Mouse (Mus musculus) hindbrain, embryonic 15.5 days (tissue): ENCODE measurements around the gene Gm6268. TPM values are rescaled to one million over a fixed set of nuclear protein-coding genes. Genes with fewer than 3 reads are reported as not detected.

Experiments
- ATAC-seq: fragments of 200-750 bp; cut with Nextera tagmentation; 2 replicates; pipeline ENCODE4 v1.8.0; 2017; ENCODE audit warnings: low read depth, moderate number of reproducible peaks, moderate TSS enrichment; ENCODE audit not compliant: low FRiP score
- H3K27ac ChIP-seq: fragments of 300-500 bp; sonication (generic); replicated peaks from 2 replicates; pipeline ENCODE4 v1.5.1; 2015; ENCODE audit warnings: mild to moderate bottlenecking, inconsistent platforms
- H3K27me3 ChIP-seq: fragments of 300-500 bp; sonication (generic); 2 replicates; pipeline ENCODE4 v1.6.1; 2015; ENCODE audit warnings: control low read depth, inconsistent platforms
- H3K36me3 ChIP-seq: fragments of 300-500 bp; sonication (generic); 2 replicates; pipeline ENCODE4 v1.6.1; 2015; ENCODE audit warnings: control low read depth, inconsistent platforms
- H3K4me1 ChIP-seq: fragments of 300-500 bp; sonication (generic); replicated peaks from 2 replicates; pipeline ENCODE4 v1.6.1; 2015; ENCODE audit warnings: control low read depth, inconsistent platforms
- H3K4me2 ChIP-seq: fragments of 300-500 bp; sonication (generic); 2 replicates; pipeline ENCODE4 v1.6.1; 2015; ENCODE audit warnings: moderate library complexity, mild to moderate bottlenecking, inconsistent platforms
- H3K4me3 ChIP-seq: fragments of 300-500 bp; sonication (generic); 2 replicates; pipeline ENCODE4 v1.5.1; 2015; ENCODE audit warnings: mild to moderate bottlenecking, inconsistent platforms
- H3K9ac ChIP-seq: fragments of 300-500 bp; sonication (generic); 2 replicates; pipeline ENCODE4 v1.6.1; 2015; ENCODE audit warnings: inconsistent platforms
- H3K9me3 ChIP-seq: fragments of 300-500 bp; sonication (generic); 2 replicates; pipeline ENCODE4 v1.6.1; 2016; ENCODE audit warnings: control low read depth, inconsistent platforms
- WGBS: fragments of 180-500 bp; shearing (Covaris S2); methylation state at CpG from one replicate; pipeline ENCODE4 v1.1.7; 2015; 5-methylcytosine and 5-hydroxymethylcytosine counted together
- polyA plus RNA-seq: library from polyadenylated mRNA; unstranded; fragments of >200 nt; fragmentation: Nextera tagmentation; extraction: Ambion mirVana; gene quantifications from 2 replicates; pipeline ENCODE4 v1.2.1, GENCODE M21; 2015

Gm6268 gene
- not detected in 2 replicates for polyA plus RNA-seq

DNA sequence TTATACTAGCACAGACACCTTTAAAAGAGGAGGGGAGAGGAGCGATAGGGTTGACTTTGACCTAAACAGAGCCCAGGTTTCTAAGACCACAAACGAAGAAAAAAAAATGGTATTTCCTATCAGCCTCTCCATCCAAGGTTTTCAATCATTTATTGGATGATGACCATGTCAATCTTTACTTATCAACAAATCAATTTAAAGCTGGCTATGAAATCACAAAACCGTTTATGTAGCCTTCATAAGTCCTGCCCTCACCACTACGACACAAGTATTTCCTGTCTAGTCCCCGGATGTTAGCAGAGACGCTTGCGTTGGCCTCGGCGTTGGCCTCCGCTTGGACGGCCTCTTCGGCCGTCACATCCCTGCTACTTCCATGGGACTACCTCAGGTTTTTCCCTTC lies at the start of gene Gm6268:
Gene Gm6268, plus strand, starts transcription at position 301 of the 400 bp plus-strand sequence.
- Histone ChIP-seq H3K4me2 (no peak within 1 kb of the TSS), H3K27ac (no peak within 1 kb of the TSS), H3K9me3 (no peaks in the 10 kb centered on the region), H3K36me3 (no peaks in the 10 kb centered on the region), H3K9ac (no peak within 1 kb of the TSS), H3K4me3 (no peak within 1 kb of the TSS), H3K27me3 (no peaks in the 10 kb centered on the region), H3K4me1 (no peaks in the 10 kb centered on the region)
- 95% methylated on average over 13 of the region's 13 CpGs for WGBS
- ATAC-seq, result no peak

DNA sequence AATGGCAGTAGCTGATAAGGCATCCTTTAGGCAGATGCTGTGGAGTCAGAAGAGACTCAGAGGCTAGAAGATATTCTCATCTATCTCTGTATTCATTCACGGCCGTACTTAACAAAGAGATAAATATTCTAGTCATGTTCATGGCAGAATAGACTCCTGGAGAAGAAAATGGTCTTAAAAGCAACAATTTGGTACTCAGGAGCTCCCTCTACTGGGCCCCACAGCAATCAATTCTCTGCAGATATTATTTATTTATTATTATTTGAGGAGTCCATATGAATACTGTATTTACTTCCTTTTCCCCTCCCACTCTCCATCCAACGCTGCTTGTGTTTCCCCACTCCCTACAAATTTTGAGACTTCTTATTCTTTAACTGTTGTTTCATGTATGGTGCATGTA lies 48.6 kb upstream of the Gm6268 start:
- no peaks in the 10 kb centered on the region for H3K4me1 ChIP-seq
- no peak overlapping the region for H3K27ac ChIP-seq
- no peak for ATAC-seq
- H3K27me3 ChIP-seq, result no peaks in the 10 kb centered on the region
- no peaks in the 10 kb centered on the region for H3K36me3 ChIP-seq
- no peak overlapping the region for H3K9ac ChIP-seq
- H3K4me3 ChIP-seq, result no peak overlapping the region
- H3K9me3 ChIP-seq, result no peaks in the 10 kb centered on the region
- no peak overlapping the region for H3K4me2 ChIP-seq
- 51% methylated on average over 3 of the region's 3 CpGs for WGBS

DNA sequence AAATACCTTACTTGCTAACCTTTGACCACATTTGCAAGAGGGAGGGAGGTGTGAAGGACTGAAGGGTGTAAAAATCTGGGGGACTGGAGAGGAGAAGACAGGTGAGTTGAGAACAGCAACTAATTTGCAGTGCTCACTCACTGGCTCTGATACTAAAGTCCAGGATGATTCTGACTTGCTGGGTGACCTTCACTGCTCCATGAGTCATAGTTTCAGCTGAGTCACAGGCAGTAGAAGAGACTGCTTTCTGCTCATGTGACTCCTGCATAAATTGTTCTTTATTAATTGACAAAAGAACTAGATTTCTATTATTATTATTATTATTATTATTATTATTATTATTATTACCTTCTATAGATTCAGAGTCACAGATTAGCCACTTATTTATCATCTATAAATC lies 15.7 kb upstream of the Gm6268 start:
- Histone ChIP-seq H3K27me3 (no peaks in the 10 kb centered on the region), H3K4me1 (no peaks in the 10 kb centered on the region), H3K27ac (no peak overlapping the region), H3K4me3 (no peak overlapping the region), H3K36me3 (no peaks in the 10 kb centered on the region), H3K4me2 (no peak overlapping the region), H3K9ac (no peak overlapping the region), H3K9me3 (no peaks in the 10 kb centered on the region)
- no peak for ATAC-seq

DNA sequence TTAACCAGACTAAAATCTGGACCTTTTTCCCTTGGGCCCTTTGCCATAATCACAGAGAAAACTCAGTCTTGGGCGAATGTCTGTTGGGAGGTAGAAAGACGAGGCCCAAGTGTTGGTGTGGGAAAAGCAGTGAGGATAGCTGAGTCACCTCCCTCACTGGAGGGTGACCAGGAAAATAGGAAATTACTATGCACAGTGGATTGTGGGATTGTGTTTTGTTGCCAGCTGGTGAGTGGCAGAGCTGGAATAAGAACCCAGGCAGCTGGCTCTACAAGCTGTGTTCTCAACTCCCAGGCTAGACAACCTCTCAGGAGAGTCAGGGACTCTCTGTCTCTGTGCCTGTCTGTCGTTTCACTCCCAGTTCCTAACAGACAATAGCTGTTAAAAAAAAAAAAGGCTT lies 11.1 kb upstream of the Gm6268 start:
- no peak for ATAC-seq
- Histone ChIP-seq H3K4me1 (no peaks in the 10 kb centered on the region), H3K9me3 (no peaks in the 10 kb centered on the region), H3K4me2 (no peak overlapping the region), H3K4me3 (no peak overlapping the region), H3K27me3 (no peaks in the 10 kb centered on the region), H3K27ac (no peak overlapping the region), H3K36me3 (no peaks in the 10 kb centered on the region), H3K9ac (no peak overlapping the region)
- WGBS, result 50% methylated on average over 3 of the region's 3 CpGs

DNA sequence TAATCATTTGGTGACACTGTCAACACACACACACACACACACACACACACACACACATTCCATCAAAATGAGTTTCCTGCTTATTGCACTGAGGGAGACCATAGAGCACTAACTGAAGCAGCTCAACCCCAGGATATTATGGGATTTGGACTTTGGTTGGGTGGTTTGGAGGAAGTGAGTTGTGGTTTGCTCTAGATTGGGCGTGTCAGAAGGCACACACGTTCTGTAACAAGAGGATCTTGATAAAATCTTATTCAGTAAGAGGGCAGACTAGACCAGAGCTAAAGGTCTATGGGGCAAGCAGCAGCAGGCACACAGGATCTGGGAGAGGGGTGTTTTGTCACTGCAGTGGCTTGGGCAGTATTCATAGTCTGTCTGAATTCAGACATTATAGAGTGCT lies 10.6 kb upstream of the Gm6268 start:
- H3K4me2 ChIP-seq, result no peak overlapping the region
- no peak overlapping the region for H3K9ac ChIP-seq
- no peaks in the 10 kb centered on the region for H3K27me3 ChIP-seq
- ATAC-seq, result no peak
- 61% methylated on average over 2 of the region's 2 CpGs for WGBS
- no peaks in the 10 kb centered on the region for H3K9me3 ChIP-seq
- H3K4me1 ChIP-seq, result no peaks in the 10 kb centered on the region
- H3K4me3 ChIP-seq, result no peak overlapping the region
- no peaks in the 10 kb centered on the region for H3K36me3 ChIP-seq
- no peak overlapping the region for H3K27ac ChIP-seq

DNA sequence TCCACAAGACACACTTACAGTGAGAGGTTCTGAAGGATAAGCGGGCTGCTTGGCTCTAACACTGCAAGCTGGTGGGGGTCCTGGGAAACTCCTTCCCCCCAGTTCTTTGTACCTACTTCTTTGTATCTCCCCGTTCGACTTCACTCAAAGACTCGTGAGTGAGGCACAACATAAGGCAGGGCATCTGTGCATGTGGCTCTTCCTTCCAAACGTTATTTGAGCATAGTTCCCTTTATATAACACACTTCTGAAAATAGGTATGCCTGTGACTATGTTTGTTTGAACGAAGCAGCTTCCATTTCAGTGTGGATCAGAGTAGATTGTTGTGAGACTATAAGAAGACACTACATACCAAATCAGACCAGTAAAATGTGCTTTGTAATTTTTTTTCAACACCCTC lies 8.4 kb upstream of the Gm6268 start:
- Histone ChIP-seq H3K4me1 (no peaks in the 10 kb centered on the region), H3K27ac (no peak overlapping the region), H3K4me3 (no peak overlapping the region), H3K9ac (no peak overlapping the region), H3K9me3 (no peaks in the 10 kb centered on the region), H3K4me2 (no peak overlapping the region), H3K27me3 (no peaks in the 10 kb centered on the region), H3K36me3 (no peaks in the 10 kb centered on the region)
- WGBS, result 70% methylated on average over 6 of the region's 6 CpGs
- ATAC-seq, result no peak

DNA sequence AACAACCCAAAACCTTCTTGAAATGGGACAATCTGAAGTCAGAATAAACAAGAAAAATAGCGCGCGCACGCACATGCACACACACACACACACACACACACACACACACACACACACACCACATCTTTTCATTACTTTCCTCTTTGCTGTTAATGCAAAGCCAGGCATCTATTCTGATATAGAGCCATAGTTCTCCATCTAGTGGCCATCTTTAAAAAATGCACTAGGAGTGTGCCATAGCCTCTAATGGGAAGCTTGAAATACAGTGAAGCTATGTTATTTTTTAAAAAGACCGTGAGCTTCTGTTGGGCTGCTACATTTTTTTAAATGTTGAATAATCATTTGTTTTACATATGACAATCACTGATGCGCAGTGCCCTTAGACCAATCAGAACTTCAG lies 7.8 kb upstream of the Gm6268 start:
- no peak overlapping the region for H3K27ac ChIP-seq
- no peaks in the 10 kb centered on the region for H3K36me3 ChIP-seq
- WGBS, result 54% methylated on average over 6 of the region's 6 CpGs
- no peak overlapping the region for H3K4me3 ChIP-seq
- no peak for ATAC-seq
- H3K9me3 ChIP-seq, result no peaks in the 10 kb centered on the region
- H3K9ac ChIP-seq, result no peak overlapping the region
- no peak overlapping the region for H3K4me2 ChIP-seq
- no peaks in the 10 kb centered on the region for H3K27me3 ChIP-seq
- no peaks in the 10 kb centered on the region for H3K4me1 ChIP-seq

DNA sequence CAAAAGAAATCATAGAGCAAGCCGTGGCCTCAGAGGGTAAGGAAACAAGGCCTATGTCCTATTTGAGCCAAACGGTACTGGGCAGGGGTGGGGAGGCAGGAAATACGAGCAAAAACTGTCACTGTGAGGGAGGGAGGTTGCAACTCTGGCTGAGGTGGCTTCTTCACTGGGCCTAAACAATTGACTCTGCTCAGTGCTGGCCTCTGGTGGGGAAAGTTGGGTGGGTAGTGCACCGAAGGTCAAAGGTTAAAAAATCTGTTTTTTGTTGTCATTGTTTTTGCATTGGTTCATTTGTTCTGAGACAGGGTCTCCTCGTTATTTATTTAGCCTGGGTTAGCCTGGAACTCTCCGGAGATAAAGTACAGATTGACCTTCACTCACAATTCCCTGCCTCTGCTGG lies 1.2 kb downstream of the Gm6268 start:
- Histone ChIP-seq H3K27me3 (no peaks in the 10 kb centered on the region), H3K36me3 (no peaks in the 10 kb centered on the region), H3K9ac (no peak overlapping the region), H3K27ac (no peak overlapping the region), H3K4me1 (no peaks in the 10 kb centered on the region), H3K4me2 (no peak overlapping the region), H3K9me3 (no peaks in the 10 kb centered on the region), H3K4me3 (no peak overlapping the region)
- no peak for ATAC-seq
- WGBS, result 66% methylated on average over 6 of the region's 6 CpGs

DNA sequence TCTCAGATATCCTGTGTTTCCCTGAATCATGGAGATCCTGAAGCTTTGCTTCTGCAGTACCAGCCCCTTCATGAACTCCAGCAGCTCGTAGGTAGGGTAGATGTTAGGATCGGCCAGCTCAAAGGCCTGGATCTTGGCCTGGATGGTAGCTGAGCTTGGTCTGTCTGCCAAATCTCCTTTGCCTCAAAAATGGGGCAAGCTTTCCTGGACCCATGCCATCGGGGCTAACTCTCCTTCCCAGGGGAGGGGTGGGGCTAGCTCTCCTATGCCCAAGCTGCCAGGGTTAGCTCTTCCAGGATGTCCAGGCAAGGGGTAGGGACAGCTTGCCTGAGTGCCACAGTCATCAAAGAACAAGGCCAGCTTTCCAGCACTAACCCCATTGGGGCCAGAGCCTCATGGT lies 18.1 kb downstream of the Gm6268 start:
- Histone ChIP-seq H3K9me3 (no peaks in the 10 kb centered on the region), H3K27ac (no peak overlapping the region), H3K4me3 (no peak overlapping the region), H3K27me3 (no peaks in the 10 kb centered on the region), H3K4me1 (no peaks in the 10 kb centered on the region), H3K4me2 (no peak overlapping the region), H3K36me3 (no peaks in the 10 kb centered on the region), H3K9ac (no peak overlapping the region)
- 83% methylated on average over 3 of the region's 3 CpGs for WGBS
- no peak for ATAC-seq

DNA sequence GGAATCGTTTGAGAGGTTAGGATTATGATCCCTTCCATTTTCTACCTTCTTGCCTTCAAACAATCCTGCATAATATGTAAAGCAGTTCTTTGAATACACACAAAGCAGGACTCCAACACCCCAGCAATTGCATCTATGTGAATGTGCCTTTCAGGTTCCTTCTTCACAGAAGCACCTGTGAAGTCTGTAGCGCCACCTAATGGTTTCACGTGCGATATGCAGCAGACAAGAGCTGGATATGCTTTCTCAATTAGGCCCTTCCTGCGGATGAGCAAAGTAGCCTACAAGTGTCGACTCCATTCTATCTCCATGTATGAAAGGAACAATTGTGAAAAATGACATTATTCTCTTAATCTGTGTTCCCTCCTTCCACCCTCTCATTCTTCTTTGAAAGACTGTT lies 33.9 kb downstream of the Gm6268 start:
- Histone ChIP-seq H3K36me3 (no peaks in the 10 kb centered on the region), H3K4me2 (no peak overlapping the region), H3K9ac (no peak overlapping the region), H3K9me3 (no peaks in the 10 kb centered on the region), H3K27me3 (no peaks in the 10 kb centered on the region), H3K27ac (no peak overlapping the region), H3K4me3 (no peak overlapping the region), H3K4me1 (no peaks in the 10 kb centered on the region)
- no peak for ATAC-seq
- WGBS, result 44% methylated on average over 6 of the region's 6 CpGs

DNA sequence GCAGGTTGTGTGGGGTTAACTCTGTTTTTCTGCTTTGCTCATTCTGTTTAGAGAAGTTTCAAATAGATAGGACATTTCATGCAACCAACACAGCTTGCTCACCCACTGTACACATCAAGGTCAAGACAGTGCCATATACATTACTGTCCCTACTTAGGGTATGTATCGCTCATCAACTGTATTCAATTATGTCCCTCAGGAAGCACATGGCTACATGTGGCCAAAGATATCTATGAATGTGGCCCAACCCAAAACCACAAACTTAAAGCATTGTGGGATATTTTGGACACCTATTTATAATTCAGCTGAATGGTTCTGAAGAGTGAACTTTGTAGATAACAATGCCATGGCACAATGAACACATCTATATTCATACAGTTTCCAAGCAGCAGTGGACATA lies 36.9 kb downstream of the Gm6268 start:
- Histone ChIP-seq H3K4me1 (no peaks in the 10 kb centered on the region), H3K27me3 (no peaks in the 10 kb centered on the region), H3K27ac (no peak overlapping the region), H3K9ac (no peak overlapping the region), H3K36me3 (no peaks in the 10 kb centered on the region), H3K9me3 (no peaks in the 10 kb centered on the region), H3K4me2 (no peak overlapping the region), H3K4me3 (no peak overlapping the region)
- no peak for ATAC-seq
- WGBS, result 95% methylated on average over 1 of the region's 1 CpGs
